Mouse (Mus musculus) testis, adult 2 months (tissue): ENCODE data around the gene Musk.

Source experiments
- CTCF ChIP-seq: fragments of 200-500 bp; IDR thresholded peaks from 2 replicates; pipeline ENCODE4 v1.5.1; 2012; ENCODE audit warnings: low read depth, mild to moderate bottlenecking, inconsistent platforms, low read length, moderate library complexity; ENCODE audit not compliant: control insufficient read depth, insufficient read depth, insufficient replicate concordance
- POLR2A ChIP-seq: fragments of 200-500 bp; IDR thresholded peaks from 2 replicates; pipeline ENCODE4 v1.6.1; 2012; ENCODE audit warnings: low read depth, mild to moderate bottlenecking, inconsistent platforms, low read length, moderate library complexity; ENCODE audit not compliant: control insufficient read depth

GRCm38 (mm10) chr4:58266294-58266693 lies 19.5 kb upstream of the Musk start:
- TF ChIP-seq CTCF = no peak
- TF ChIP-seq POLR2A = no peak
